Mouse (Mus musculus) CD4-positive, CD25-positive, alpha-beta regulatory T cell, adult 4 months (primary cell): ENCODE results near the gene Rnf135. TPM values are rescaled to one million over a fixed set of nuclear protein-coding genes. Genes with fewer than 3 reads are reported as not detected.
"Not testable (repeated sequence)": the region's sequence is repeated elsewhere in the genome, so short reads cannot be mapped to it uniquely, and the experiment has no call there.

Experiments
- ATAC-seq: one replicate; pipeline ENCODE4 v1.8.0; 2017
- polyA plus RNA-seq, 2 experiments: library from polyadenylated mRNA; unstranded; fragments of 100-300 nt; shearing (Covaris generic); gene quantifications; one replicate each; pipeline ENCODE4 v1.2.1; 2017

The Rnf135 gene
- polyA plus RNA-seq = 10 to 100 TPM in 1 of 2 experiments, 1 to 10 TPM in 1; 8.4 to 11.3 TPM

DNA sequence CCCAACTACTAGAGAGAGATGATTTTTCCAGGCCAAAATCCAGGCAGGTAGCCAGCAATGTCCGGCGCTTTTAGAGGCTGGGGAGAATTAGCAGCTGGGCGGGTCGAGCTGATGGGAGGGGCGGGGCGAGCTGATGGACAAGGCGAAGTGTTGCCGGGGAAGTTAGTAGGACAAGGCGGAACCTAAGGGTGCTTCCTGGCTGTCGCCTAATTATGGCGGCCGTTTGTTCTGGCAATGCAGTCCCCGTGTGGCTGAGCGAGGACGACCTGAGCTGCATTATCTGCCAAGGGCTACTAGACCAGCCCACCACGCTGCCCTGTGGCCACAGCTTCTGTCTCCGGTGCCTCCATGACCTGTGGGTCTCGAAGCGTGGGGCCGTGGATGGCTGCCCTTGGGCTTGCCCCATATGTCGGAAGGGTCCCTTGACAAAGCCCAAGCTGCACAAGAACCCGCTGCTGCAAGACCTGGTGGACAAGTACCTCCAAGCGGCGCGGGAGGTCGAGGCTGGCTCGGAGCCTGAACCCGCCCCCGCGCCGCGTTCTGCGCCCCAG lies at the start of gene Rnf135:
Gene Rnf135 (plus strand): TSS at position 147 of the 551 bp plus-strand sequence.
- peak; percentile 93 for ATAC-seq

DNA sequence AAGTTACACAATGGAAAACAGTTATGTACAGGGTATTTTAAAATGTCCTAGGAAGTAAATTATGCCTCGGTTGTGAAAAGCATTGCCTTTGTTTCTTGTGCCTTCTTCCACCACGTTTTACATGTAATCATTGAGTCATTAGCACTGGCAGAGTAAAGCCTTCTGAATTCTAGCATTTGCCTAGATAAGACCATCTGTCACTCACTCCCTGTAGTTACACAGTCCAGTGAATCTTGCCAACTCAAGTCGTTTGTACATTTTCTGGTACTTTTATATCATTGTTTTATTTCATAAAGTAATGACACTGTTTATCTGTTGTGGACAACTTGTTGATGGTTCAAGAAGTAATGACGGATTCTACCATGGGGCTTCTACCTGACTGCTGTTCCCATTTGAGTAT lies 48.9 kb upstream of the Rnf135 start:
- ATAC-seq = no peak

DNA sequence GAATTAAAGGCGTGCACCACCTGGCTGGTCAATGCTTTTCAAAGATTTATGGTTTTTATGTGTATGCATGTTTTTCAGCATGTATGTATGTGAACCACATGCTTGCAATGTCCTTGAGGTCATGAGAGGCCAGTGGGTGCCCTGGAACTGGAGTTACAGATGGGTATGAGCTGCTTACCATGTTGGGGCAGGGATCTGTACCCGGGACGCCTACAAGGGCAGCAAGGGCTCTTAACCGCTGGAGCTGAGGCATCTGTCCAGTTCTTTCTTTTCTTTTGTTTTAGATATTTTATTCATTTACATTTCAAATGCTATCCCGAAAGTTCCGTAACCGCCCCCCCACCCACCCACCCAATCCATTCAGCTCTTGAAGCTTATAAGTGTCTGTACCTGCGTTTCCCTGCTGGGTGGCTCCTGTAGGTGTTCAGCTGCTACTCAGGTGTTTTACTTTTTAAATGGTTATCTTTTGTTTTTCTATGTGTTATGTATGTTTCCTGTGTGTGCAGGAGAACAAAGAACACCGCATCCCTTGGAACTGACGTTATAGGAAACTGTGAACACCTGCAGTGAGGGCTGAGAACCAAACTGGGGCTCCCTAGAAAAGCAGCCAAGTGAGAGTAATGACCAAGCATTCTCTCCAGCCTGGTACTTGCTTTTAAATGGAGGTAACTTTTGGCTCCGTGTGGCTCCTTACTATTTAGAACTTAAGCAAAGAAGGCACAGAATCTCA lies 47.5 kb upstream of the Rnf135 start:
- ATAC-seq = no peak

DNA sequence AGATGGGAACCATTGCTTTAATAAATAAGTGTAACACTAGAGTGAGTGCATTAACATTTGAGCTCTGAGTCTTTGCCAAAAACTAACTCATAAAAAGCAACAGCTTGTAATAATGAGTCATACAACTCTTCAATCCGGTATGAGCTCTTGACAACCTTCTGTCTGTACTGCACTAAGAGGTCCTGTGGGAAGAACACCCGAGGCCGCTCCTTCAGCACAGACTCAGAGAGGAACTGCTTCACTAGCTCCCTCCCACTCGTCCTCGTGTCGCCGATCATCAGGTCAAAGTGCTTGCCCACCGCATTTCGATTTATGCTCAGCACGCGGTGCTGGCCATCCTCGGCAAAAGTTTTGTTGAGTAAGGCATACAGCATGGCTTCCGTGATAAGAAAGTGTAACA lies 46.9 kb upstream of the Rnf135 start:
- ATAC-seq = no peak

DNA sequence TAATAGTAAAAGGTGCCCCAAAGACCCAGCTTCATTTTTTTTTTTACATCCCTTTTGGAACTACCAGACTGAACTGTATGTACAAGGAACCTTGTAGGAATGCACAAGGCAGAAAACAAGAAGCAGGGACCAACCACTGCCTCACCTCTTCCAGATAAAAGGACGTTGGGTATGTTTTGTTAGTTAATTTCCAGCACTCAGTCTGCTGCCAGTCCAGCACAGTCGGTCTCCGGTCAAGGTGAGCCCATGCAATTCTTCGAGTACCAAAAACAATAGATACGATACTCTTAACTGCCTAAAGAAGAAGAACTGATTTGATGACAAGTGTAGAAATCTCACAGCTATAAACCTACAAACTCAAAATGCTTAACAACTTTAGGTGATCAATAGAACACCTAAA lies 45.9 kb upstream of the Rnf135 start:
- no peak for ATAC-seq

DNA sequence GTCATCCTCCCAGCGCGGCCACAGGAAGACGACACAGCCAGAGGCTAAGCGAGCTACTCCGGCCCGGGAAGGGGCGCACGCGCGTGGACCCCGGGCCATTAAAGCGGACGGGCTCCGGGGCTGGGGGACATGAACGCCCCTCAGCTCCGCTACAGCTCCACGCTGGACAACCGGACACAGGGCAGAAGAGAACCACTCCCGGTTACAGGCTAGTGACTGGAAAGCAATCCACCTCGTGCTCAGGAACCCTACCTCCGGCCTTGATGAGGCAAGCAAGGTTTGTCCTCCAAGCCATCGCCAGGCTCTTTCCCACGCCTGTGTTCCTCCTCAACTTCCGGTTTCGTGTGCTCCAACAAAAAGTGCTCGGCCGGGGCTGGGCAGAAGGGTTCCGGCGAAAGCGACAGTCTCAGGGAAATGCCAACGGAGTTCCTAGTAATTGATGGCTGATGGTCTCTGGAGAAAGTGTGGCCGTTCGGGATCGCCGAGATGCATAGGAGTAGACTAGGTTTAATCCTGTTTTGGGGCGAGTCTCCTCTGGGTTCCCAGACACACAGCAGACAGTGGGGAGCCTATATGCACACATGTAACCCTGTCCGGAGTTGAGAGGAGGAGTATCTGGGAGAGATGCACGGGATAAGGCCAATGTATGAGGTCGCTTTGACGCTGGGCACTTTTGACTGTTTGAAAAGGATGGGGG lies 41.7 kb upstream of the Rnf135 start, which contains the start of gene Tefm:
Gene Tefm (minus strand): TSS at position 351 of the 697 bp plus-strand sequence.
- peak; percentile 83 for ATAC-seq

DNA sequence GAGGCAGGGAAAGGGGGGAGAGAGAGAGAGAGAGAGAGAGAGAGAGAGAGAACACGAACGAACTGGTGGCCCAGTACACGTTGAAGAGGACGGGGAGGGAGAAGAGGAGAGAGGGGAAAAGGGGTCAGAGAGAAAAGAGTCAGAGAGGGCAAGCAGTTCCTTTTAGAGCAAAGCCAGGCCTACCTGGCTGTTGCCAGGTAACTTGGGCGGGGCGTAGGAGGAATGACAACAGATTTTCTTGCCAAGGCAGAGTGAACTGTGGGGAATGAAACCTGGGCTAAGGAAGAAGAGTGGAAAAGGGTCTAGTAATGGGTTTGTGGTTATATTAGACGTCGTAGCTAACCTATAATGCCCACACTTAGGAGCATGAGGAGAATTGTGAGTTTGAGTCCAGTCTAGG lies 40.8 kb upstream of the Rnf135 start:
- no peak for ATAC-seq

DNA sequence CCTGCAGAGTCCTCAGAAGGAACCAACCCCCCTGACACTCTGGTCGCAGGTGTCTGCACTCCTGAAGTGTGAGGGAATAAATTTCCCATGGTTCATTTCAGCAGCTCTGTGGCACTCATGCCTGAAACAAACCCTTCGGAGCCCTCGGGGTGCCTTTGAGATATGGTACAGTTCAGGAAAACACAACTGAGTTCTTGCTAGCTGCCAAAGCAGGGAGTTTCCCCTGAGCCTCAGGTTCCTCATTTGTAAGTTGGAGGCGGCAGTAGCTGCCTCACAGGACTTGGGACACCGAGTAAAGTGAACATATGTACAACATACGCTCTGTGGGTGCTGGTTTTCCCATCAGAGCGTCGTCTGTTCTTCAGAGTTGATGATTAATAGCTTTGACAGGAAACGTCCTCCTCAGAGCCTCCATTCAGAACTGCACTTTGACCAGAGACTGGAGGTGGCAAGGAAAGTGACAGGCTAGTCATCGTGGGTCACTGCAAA lies 37.8 kb upstream of the Rnf135 start:
- no peak for ATAC-seq

DNA sequence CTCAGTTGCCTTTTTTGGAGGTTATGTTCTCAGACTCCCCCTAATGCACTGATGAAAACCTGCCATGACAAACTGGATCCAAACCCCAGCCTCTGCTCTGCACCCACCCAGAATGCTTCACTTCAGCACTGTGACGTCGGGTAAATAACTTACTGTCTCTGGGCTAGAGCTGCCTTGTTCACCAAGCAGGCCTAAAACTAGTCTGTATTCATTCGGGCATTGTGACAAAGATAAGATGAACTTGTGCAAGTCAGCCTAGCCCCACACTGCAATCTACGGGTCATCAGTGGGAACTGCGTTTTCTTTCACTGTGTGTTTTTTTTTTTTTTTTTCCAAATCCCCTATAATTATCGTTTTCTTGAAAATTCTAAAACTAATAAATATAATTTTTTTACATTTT lies 35.9 kb upstream of the Rnf135 start:
- no peak for ATAC-seq

DNA sequence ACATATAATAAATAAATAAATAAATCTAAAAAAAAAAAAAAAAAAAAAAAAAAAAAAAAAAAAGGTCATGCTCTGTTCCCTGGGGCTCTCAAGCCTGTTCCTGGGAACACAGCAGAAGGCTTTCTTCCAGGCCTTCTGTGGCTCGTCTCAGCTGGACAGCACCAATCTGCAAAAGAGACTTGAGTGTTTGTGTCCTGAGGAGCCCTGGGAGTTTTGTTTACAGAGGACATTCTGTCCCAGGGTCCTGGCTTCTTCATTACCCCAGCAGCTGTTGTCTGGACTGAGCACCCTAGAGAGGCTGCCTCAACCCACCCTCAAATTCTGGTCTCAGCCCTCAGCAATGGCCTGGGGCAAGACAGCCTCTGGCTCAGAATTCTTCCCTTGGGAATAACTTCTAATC lies 35.3 kb upstream of the Rnf135 start:
- ATAC-seq = no peak

DNA sequence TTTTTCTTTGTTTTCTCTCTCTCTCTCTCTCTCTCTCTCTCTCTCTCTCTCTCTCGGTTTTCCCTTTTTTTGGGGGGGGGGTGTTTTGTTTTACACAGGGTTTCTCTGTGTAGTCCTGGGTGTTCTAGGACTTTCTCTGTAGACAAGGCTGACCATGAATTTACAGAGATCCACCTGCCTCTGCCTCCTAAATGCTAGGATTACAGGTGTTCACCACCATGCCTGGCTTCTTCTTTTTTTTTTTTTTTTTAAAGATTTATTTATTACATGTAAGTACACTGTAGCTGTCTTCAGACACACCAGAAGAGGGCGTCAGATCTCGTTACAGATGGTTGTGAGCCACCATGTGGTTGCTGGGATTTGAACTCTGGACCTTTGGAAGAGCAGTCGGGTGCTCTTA lies 34.7 kb upstream of the Rnf135 start:
- ATAC-seq = not testable (repeated sequence)

DNA sequence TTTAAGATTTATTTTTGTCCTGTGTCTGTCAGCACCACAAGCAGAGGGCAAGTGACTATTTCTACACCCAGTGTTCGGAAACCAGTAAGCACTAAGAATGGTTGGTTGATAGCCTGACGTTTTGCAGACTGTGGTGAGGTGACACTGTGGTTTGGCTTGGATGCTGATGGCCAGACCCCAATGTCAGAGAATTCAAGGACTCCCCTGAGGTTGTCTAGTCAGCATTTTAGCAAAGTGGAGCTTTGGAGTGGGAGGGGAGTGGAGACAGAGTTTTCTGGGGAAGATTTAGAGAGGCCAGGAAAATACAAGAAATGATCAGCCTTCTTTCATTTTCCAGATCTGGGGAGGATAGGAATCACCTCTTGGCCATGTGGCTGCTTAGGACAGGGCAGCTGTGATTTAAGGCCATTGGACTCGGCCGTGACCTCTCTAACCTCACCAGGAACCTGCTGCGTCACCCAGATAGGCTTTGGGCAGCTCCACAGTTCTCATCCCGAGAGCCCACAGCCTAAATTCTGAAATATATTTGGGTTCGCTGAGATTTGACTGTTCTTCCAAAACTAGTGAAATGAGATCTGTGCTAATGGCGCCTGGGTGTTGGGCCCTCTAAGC lies 34.1 kb upstream of the Rnf135 start:
- no peak for ATAC-seq

DNA sequence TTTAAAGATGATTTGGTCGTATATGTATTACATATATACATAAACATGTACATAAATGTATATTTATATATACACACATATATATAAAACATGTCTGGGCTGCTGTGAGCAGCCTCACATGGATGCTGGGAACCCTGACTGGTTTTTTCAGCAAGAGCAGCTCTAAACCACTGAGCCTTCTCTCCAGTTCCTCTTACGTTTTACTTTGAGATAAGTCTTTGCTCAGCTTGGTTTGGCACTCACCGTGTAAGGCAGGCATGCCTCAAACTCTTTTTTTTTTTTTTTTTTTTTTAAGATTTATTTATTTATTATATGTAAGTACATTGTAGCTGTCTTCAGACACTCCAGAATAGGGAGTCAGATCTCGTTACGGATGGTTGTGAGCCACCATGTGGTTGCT lies 33.1 kb upstream of the Rnf135 start:
- ATAC-seq = no peak

DNA sequence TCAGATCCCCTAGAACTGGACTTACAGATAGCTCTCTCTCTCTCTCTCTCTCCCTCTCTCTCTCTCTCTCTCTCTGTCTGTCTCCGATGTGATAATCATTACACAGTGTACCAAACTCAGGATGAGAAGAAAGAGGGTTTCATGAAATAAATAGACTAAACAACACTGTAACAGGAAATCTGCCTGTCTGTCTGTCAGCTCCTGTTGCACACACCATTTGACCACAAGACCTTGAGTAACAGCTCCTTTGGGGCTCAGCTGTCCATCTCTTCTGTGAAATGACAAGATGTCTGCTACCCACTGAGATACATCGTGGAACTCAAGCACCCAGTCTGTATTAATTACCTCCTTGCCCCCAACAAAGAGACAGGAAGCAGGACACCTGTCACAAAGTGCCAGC lies 32.1 kb upstream of the Rnf135 start:
- no peak for ATAC-seq

DNA sequence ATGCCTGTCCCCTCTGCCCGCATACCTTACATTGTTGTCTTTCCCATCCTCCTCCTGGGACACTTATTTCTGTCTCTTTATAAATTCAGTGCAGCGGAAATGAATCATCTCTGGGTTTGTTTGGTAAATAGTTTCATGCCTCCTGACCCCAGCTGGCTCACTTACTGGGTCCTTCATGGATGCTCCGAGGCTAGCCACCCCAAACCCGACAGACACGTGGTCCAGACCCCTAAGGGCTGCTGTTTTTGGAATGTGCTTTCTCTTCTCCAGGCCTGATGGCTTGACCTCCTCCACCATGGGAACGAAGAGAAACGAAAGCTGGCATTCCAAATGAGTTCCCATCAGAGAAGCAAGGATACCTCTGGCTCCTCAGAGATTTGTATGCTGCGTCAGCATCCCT lies 31.3 kb upstream of the Rnf135 start:
- no peak for ATAC-seq

DNA sequence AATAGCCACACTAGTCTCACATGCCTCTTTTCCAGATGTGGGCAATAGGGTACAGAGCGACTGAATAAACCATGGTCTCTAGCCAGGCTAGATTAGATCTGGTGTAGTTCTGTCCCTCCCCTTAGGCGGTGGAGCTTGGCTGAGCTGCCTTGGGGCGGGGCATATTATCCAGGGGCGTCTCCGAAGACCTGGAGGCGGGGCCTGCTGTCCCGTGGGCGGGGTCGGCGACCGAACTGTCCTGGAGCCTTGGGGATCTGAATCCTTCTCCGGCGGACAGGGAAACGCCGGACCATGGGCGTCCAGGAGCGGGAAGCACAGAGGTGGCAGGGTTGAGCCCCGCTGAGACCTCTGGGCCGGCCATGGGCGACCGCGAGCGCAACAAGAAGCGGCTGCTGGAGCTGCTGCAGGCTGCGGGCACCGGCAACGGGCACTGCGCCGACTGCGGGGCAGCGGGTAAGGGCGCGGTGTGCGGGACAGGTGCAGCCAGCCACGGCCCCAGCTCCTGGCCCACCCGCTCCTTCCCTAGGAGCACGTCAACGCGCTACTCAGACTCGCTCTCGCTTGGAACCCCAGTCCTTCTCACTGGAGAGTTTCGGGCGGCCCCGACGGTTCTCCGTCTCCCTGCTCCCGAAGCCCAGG lies 29.7 kb upstream of the Rnf135 start, which contains the start of gene Adap2:
Gene Adap2 (plus strand): TSS at position 249 of the 639 bp plus-strand sequence.
- peak; percentile 98 for ATAC-seq

DNA sequence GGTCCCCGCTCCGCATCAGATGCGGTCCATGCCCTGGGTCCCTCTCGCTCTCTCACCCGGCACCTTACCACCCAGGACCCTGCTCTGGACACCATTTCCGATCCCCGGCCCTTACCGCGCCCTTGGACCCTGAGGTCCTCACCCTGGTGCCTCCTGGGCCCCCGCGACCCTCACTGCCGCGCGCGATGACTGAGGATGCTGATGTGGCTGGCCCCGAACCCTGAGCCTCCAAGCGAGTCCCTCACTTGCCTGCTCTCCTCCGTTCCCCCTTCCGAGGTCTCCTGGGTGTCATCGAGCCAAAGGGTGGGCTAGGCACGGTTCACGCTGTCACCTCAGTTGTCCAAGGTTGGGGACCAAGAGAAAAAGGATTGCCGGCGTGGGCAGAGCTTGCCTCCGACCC lies 29.1 kb upstream of the Rnf135 start:
- no peak for ATAC-seq

DNA sequence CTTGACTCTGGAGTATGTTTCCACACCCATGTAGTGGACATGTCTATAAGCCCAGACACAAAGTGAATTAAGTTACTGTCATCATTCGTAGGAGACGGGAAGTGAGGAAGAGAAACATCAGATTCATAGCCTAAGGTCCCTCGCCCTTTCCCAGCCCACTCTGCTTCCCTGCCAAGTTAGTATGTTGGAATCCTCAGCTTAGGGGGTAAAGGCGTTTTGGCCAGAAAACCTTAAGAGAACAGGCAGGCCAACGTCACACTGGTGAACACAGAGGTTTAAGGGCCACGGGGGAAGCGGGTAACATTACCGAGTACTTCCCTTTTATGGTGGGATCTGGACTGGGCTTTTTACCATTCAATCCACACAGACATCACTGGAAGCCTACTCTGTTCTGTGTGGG lies 28.1 kb upstream of the Rnf135 start:
- ATAC-seq = no peak

DNA sequence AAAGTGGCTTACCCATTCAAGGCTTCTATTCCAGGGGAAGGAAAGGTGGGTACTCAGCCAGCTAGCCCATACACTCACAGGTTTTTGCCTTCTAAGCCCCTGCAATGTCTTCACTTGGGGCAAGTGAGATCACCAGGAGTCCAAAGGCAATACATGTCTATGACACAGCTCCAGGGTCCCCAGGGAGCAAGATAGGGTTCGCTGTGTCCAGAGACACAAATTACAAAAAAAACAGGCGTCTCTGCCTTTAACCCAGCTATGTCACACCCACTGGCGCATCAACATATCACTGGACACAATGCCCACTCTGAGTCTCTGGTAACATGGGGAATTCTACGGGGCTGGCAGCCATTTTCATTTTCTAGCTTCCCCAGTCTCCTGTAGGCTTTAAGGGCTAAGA lies 27.7 kb upstream of the Rnf135 start:
- ATAC-seq = no peak

DNA sequence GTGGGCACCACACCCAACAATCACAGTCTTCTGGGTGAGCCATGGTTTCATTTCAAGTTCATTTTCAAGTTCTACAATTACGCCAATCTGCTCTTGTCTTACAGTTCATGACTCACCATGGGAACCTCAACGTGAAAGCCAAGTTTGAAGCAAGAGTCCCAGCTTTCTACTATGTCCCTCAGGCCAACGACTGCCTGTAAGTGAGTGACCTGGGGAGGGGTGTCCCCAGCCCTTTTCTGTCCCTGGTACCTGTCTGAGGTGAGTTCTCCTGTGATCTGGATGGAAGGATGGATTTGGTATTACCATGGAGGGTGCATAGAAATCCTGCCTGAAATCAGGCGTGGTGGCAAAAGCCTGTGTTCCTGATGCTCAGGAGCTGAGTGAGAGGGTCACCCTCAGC lies 26.8 kb upstream of the Rnf135 start:
- no peak for ATAC-seq

DNA sequence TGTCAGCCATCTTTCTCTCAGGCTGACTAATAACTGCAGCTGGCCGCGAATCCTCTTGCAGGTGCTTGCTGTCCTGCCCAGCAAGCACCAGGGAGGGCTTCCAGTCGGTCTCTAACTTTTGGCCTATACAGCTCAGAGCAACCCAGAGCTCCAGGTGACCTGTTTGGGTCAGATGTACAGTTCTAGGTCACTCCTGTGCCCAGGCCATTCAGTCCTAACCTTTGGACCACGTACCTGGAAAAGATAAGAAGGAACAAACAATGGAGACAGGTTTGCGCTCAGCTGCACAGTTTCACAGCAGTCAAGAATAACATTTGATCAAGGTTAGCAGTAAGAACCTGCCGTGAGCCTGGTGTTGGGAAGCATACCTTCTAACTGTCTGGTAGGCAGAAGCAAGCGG lies 24.6 kb upstream of the Rnf135 start:
- ATAC-seq = no peak

DNA sequence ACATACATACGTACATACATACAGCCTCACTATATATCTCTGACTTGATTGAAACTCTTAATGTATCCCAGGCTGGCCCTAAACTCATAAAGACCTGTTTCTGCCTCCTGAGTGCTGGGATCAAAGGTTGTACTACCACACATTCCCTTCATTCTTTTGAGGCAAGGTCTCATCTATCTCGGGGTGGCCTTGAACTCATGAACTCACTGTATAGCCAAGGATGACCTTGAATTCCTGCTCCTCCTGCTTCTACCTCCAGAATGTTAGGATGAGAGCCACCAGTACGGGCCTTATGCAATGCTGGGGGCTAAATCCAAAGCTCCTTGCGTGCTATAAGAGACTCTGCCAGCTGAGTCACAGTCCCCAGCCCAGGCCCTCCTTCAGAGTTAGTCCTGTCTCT lies 22.6 kb upstream of the Rnf135 start:
- ATAC-seq = no peak
